Mouse (Mus musculus): Measurements from ENCODE around the gene Fam160b1.

Gene Fam160b1

GRCm38 (mm10) chr19:57349096-57349495 lies 11.4 kb upstream of the Fam160b1 start:
- no peak for DNase-seq

- no peak for DNase-seq
Measured at GRCm38 (mm10) chr19:57352337-57352935, 8.0 kb upstream of the Fam160b1 start.

- no peak for DNase-seq
Measured at GRCm38 (mm10) chr19:57353228-57353627, 7.3 kb upstream of the Fam160b1 start.

- DNase-seq: no peak
Measured at GRCm38 (mm10) chr19:57354050-57354449, 6.4 kb upstream of the Fam160b1 start.

DNA sequence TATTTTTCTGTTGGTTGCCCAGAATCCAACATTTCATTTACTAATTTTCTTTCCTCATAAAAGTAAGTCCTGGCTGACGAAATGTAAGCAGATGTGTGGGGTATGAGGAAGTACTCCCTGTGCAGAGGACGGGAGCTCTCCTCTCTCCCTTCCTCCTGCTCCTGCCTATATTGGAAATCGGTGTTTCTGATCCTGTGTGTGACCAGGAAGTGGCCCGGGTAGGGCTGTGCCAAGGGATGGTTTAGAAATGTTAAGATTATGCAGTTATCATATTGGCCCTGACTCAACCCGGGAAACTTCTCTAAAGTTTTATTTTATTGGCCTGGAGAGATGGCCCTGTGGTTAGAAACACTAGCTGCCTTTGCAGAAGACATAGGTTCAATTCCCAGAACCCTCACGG lies 5.8 kb upstream of the Fam160b1 start:
- no peak for DNase-seq

GRCm38 (mm10) chr19:57355451-57356251 lies 4.8 kb upstream of the Fam160b1 start:
- DNase-seq: no peak

DNA sequence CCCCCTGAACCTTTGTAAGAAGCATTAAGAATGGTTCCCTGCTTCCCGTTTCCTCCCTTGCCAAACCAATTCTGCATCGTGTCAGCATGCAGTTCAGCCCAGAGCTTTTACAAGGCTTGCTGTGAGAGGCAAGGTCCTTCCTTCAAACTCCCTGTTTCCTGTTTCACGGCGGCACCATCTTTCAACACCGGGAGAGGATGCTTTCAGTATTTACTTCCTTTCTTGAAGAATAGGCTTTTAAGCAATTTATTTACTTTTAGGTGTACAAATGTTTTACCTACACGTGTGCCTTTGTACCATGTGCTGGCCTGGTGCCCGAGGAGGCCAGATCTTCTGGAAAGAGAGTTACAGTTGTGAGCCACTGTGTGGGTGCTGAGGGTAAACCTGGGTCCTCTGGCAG lies 4.2 kb upstream of the Fam160b1 start:
- DNase-seq: no peak

DNA sequence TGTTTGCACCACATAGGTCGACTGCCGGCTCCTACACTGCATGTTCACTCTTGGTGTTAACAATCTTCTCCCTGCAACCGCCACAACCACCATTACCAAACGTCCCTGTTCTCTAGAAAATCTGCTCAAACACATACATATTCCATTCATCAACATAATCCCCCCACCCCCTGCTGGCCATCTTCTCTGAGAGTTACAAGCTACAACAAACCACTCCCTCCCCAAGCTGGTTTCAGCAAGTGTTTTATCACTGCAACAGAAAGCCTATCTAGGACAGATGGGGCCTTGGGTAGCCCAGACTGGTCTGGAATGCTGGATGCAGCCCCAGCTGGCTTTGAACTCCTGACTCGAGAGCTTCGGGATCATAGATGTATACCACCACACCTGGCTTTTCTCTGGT lies 3.2 kb upstream of the Fam160b1 start:
- no peak for DNase-seq

GRCm38 (mm10) chr19:57357811-57358210 lies 2.7 kb upstream of the Fam160b1 start:
- no peak for DNase-seq

- DNase-seq: peak; percentile 32
Measured at GRCm38 (mm10) chr19:57358322-57358721, 2.2 kb upstream of the Fam160b1 start.

DNA sequence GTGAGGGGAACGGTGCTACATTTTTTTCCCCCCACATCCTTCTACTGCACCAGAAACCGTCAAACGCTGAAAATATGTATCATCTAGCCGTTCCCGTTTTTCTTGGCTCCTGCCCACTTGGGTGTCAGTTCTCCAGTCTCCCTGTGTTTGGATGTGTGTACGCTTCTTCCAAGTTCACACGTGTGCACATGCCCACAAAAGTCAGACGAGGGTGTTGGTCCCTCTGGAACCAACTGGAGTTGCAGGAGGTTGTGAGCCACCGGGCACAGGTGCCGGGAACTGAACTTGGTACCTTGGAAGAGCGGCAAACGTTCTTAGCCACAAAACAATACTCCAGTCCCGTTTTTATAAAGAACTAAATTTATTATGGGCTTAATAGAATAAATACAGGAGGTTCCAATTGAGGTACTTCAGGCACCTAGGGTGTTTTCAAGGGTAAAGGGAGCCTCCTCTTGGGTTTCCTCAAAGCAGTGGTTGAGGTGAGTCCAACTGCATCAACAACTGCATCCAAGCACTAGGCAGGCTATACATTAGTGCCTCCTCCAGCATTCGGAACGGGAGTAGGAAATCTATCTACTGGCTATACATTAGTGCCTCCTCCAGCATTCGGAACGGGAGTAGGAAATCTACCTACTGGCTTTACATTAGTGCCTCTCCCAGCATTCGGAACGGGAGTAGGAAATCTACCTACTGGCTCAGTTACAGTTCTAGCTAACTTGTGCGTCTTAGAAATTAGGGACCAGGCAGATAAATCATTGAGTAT lies 1.5 kb upstream of the Fam160b1 start:
- DNase-seq: peak; percentile 20

GRCm38 (mm10) chr19:57359701-57360326 lies 666 bp upstream of the Fam160b1 start:
- DNase-seq: peak; percentile 32

DNA sequence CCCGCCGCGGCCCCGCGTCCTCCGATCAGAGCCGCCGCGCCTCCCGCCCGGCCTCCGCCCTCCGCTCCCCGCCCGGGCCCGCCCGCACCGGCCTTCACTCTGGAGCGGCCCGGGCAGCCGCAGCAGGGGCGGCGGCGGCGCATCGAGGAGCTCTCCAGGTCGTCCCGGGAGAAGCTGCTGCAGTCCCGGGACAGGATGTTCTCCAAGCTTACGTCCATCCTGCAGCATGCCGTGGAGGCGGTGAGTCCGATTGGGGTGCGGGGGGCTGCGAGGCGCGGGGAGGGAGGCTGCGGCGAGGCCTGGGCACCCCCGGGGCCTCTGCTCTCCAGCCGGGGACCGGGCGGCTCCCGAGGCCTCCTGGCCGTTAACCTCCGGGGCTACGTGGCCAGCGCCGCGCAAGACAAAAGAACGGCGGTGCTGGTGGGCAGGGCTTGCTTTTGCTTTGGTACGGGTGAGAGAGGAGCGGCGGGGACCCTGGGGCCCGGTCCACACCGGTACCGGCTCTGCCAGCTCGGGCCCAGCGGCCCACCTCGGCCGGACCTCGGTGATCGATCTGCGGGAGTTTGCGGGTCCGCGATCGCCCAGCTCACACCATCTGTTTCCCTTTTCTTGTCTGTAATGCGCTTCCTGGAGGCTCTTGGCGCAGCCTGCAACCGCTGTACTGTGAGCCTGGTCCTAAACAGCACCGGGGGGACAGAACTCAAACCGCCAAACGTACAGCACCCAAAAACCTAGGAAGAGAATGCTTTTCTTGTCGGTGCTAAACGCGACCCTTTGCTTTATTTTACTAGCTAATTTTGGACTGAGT lies 855 bp downstream of the Fam160b1 start:
- no peak for DNase-seq

- no peak for DNase-seq
Measured at GRCm38 (mm10) chr19:57361939-57362307, 1.4 kb downstream of the Fam160b1 start.

DNA sequence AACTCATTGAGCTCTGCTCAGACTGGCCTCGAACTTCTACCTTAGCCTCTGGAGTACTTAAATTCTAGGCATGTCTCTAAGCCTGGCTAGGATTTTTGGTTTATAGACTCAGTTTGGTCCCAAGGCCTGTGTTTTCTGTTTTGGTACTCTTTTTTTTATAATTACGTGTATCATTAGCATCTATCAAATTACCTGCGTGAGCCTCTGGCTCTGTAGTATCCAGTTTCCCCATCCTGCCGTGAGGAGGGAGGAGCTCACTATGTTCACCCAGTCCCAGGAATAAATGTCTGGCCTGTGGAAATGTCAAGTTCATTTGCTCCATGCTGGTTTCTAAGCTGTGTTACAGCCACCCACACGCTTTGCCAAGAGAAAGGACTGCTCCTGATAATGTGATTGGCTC lies 2.1 kb downstream of the Fam160b1 start:
- no peak for DNase-seq

DNA sequence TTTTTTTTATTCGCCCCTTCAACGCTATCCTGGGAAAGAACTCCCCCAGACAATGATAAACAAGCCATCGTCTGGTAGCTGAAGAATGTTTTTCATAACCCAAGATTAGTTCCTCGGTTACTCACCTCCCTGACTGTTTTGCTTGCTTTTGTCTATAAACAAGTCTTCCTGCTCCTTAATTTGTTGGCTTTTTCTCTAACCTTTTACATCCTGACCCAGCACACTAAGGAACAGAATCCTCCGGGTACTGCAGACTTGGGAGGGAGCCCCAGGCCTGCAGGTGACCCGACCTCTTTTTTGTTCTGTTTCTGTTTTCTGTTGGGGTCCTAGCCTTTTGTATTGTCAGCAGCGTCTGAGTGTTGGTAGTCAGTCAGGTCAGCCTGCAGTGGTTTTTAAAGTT lies 2.6 kb downstream of the Fam160b1 start:
- DNase-seq: no peak

DNA sequence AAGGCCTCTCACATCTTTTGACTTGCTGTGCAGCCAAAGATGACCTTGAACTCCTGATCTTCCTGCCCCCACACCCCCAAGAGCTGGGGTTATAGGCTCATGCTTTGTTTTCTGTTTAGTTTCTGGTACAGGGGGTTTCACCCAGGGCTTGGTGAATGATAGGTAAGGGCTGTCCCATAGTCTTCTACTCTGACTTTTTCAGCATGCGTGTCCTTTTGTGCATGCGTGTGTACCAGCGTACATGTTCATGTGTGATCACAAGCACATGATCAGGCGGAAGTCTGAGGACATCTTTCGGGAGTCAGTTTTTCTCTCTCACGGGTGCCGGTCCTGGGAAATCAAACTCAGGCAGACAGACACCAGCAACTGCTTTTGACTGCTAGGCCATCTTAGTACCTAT lies 3.1 kb downstream of the Fam160b1 start:
- no peak for DNase-seq

DNA sequence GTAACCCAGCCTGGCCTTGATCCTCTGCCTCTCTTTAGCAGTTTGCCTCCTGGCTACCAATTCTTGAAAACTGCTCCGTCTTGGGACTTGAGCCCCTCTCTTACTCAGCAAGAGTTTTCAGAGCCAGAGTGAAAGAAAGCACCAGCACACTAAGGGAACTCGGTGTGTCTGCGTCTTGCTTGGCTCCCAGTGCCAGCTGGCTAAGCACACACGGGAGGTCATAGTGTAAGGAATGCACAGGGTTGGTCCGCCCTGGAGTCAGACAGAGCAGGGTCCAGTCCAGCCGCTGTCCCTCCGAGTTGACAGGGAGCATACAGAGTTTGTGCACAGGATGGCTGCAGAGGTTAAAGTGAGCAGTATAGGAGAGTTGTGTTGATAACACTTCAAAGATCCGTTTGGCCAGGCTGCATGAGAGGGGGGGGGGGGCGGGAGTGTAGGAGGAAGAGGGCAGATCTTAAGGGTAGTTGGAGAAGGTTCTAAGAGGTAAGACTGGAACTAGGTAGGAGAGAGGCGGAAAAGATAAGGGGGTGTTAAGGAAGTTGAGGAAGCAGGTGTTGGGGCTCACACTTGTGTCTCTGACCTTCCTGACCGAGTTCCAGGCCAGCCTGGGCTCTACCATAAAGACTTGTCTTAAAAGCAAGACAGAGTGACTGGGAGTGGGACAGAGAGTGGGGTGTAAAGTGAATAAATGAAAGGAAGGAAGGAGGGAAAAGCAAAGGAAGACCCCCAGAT lies 4.6 kb downstream of the Fam160b1 start:
- no peak for DNase-seq

DNA sequence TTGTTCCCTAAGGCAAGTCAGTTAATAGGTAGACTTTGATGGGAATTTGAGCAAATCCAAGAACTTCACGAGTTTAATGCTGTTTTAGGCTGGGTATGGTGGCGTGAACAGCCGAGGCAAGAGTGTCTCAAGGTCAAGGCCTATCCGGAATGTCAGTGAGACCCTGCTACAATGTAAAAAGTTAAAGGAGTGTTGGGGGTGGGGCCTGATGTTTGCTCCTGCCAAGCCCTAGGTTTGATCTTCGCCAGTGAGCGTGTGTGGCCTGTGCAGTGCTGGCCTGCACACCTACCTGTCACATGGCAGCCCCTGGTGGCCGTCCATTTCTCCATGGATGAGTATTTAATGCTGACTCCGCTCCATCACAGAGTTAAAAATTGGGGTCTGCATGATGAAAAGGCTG lies 5.5 kb downstream of the Fam160b1 start:
- no peak for DNase-seq

GRCm38 (mm10) chr19:57366626-57367025 lies 6.1 kb downstream of the Fam160b1 start:
- no peak for DNase-seq

GRCm38 (mm10) chr19:57367201-57367600 lies 6.7 kb downstream of the Fam160b1 start:
- DNase-seq: no peak

GRCm38 (mm10) chr19:57367849-57368387 lies 7.4 kb downstream of the Fam160b1 start:
- no peak for DNase-seq
